Mouse (Mus musculus) megakaryocyte, embryonic 14.5 days (primary cell): ENCODE data around the gene Sergef.

Source experiments
- FLI1 ChIP-seq: IDR thresholded peaks from 2 replicates; pipeline ENCODE4 v1.6.1; 2012; ENCODE audit warnings: low read length, inconsistent platforms, mixed read lengths
- GATA1 ChIP-seq: IDR thresholded peaks from 3 replicates; pipeline ENCODE4 v1.6.1; 2012; ENCODE audit warnings: mixed read lengths, low read length, inconsistent platforms, borderline replicate concordance

- TF ChIP-seq FLI1 = no peak
- no peak for TF ChIP-seq GATA1
Observed at GRCm38 (mm10) chr7:46639692-46640031, at the start of gene Sergef.
